Mouse (Mus musculus): ENCODE results near the gene Gm3415.

Gm3415 gene

DNA sequence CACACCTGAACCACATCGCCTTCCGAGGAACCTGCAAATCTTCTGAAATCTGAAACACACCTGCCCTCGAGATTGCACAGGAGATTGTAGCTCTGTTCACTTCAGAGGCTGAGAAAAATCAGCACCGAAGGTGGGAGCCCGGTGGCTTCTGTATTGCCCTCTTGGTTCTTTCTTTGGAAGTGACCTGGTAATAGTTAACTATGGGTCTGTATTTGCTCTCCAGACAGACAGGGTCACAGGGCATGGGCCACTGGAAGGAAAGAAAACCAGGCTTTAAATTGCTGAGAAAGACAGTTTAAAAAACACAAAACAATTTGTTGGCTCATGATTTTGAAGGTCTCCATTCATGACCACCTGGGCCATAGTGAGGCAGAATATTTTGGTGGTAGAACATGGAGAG, 44.0 kb downstream of the Gm3415 start:
- DNase-seq = no peak

- no peak for DNase-seq
Measured at GRCm38 (mm10) chr5:146606221-146606620, 50.3 kb downstream of the Gm3415 start.

GRCm38 (mm10) chr5:146606895-146607294, 51.0 kb downstream of the Gm3415 start:
- no peak for DNase-seq

GRCm38 (mm10) chr5:146607816-146608215, 51.9 kb downstream of the Gm3415 start:
- no peak for DNase-seq
